Mouse (Mus musculus): ENCODE data around the gene Naip5. TPM values are rescaled to one million over a fixed set of nuclear protein-coding genes. Genes with fewer than 3 reads are reported as not detected.

Naip5 gene
- total RNA-seq, 2 experiments from 2014 or later: 0.23 to 0.42 TPM

Other genes with a start within 250 kb of the Naip5 start
- gene Mccc2, start 230.7 kb downstream of the Naip5 start, total RNA-seq (2021): 10 to 100 TPM; 25.2 to 30.6 TPM
- gene Bdp1, start 142.3 kb downstream of the Naip5 start, total RNA-seq (2021): 10 to 100 TPM; 30.5 to 41.7 TPM
- gene Serf1, start 138.3 kb downstream of the Naip5 start, total RNA-seq (2021): 10 to 100 TPM; 11.5 to 14.9 TPM
- gene Smn1, start 121.5 kb downstream of the Naip5 start, total RNA-seq (2021): 10 to 100 TPM; 33.6 to 42.6 TPM
- under 1 TPM; 0.48 to 0.59 TPM for gene Naip2, start 44.2 kb downstream of the Naip5 start, total RNA-seq (2021)
- under 1 TPM; 0.20 to 0.22 TPM for gene Naip6, start 71.4 kb upstream of the Naip5 start, total RNA-seq (2021)
- under 1 TPM; 0.15 to 0.22 TPM for gene Naip1, start 206.5 kb upstream of the Naip5 start, total RNA-seq (2021)
- gene Gtf2h2, start 246.3 kb upstream of the Naip5 start, total RNA-seq (2021): 10 to 100 TPM; 42.5 to 50.8 TPM

All from layer of hippocampus, adult 18-20 months (tissue).